Mouse (Mus musculus) midbrain, embryonic 12.5 days (tissue): ENCODE measurements around the gene Supt3. TPM values are rescaled to one million over a fixed set of nuclear protein-coding genes. Genes with fewer than 3 reads are reported as not detected.

Experiments used
- ATAC-seq: fragments of 200-750 bp; cut with Nextera tagmentation; 2 replicates; pipeline ENCODE4 v1.8.0; 2017; ENCODE audit warnings: low read depth, moderate TSS enrichment, moderate library complexity; ENCODE audit not compliant: low FRiP score
- H3K27ac ChIP-seq: fragments of 300-500 bp; sonication (generic); replicated peaks from 2 replicates; pipeline ENCODE4 v1.5.1; 2016; ENCODE audit warnings: mild to moderate bottlenecking
- H3K27me3 ChIP-seq: fragments of 300-500 bp; sonication (generic); 2 replicates; pipeline ENCODE4 v1.6.1; 2016; ENCODE audit warnings: mild to moderate bottlenecking
- H3K36me3 ChIP-seq: fragments of 300-500 bp; sonication (generic); 2 replicates; pipeline ENCODE4 v1.6.1; 2016
- H3K4me1 ChIP-seq: fragments of 300-500 bp; sonication (generic); 2 replicates; pipeline ENCODE4 v1.6.1; 2016
- H3K4me2 ChIP-seq: fragments of 300-500 bp; sonication (generic); replicated peaks from 2 replicates; pipeline ENCODE4 v1.6.1; 2016; ENCODE audit warnings: mild to moderate bottlenecking, moderate library complexity
- H3K4me3 ChIP-seq: fragments of 300-500 bp; sonication (generic); 2 replicates; pipeline ENCODE4 v1.5.1; 2016; ENCODE audit warnings: mild to moderate bottlenecking
- H3K9ac ChIP-seq: fragments of 300-500 bp; sonication (generic); replicated peaks from 2 replicates; pipeline ENCODE4 v1.6.1; 2016; ENCODE audit warnings: mild to moderate bottlenecking, moderate library complexity
- H3K9me3 ChIP-seq: fragments of 300-500 bp; sonication (generic); 2 replicates; pipeline ENCODE4 v1.6.1; 2016; ENCODE audit warnings: mild to moderate bottlenecking
- WGBS: fragments of 180-500 bp; shearing (Covaris S2); methylation state at CpG from one replicate; pipeline ENCODE4 v1.1.7; 2016; 5-methylcytosine and 5-hydroxymethylcytosine counted together
- polyA plus RNA-seq: library from polyadenylated mRNA; unstranded; fragments of >200 nt; fragmentation: Nextera tagmentation; extraction: Ambion mirVana; gene quantifications from 2 replicates; pipeline ENCODE4 v1.2.1, GENCODE M21; 2016

Gene Supt3
- 24.7 and 25.0 TPM in 2 replicates for polyA plus RNA-seq

GRCm38 (mm10) chr17:44776738-44777270, at the start of gene Supt3:
Gene Supt3, plus strand, starts transcription at chr17:44777152.
- Histone ChIP-seq H3K9me3 (0 out of 2 replicates have a peak, but pooled peaks cover 3% of the 10 kb centered on the region), H3K36me3 (no peaks in the 10 kb centered on the region), H3K9ac (peak within 1 kb of the TSS; percentile 92), H3K4me3 (peak within 1 kb of the TSS; percentile 88), H3K27me3 (no peaks in the 10 kb centered on the region), H3K27ac (peak within 1 kb of the TSS; percentile 85), H3K4me1 (peaks cover 8% of the 10 kb centered on the region; the same call in 1 of the 2 replicates), H3K4me2 (peak within 1 kb of the TSS; percentile 73)
- WGBS: under 1% methylated on average over 39 of the region's 40 CpGs
- ATAC-seq: peak; percentile 97

- H3K27ac ChIP-seq: no peak overlapping the region
- ATAC-seq: no peak
- peaks cover 21% of the 10 kb centered on the region for H3K27me3 ChIP-seq
- H3K9ac ChIP-seq: no peak overlapping the region
- no peaks in the 10 kb centered on the region for H3K9me3 ChIP-seq
- H3K4me2 ChIP-seq: no peak overlapping the region
- H3K36me3 ChIP-seq: no peaks in the 10 kb centered on the region
- H3K4me3 ChIP-seq: no peak overlapping the region
- H3K4me1 ChIP-seq: no peaks in the 10 kb centered on the region
Observed at GRCm38 (mm10) chr17:44727675-44728074, 49.3 kb upstream of the Supt3 start.

GRCm38 (mm10) chr17:44728464-44728863, 48.5 kb upstream of the Supt3 start:
- H3K27me3 ChIP-seq: peaks cover 23% of the 10 kb centered on the region
- ATAC-seq: no peak
- H3K27ac ChIP-seq: no peak overlapping the region
- no peak overlapping the region for H3K4me3 ChIP-seq
- H3K4me2 ChIP-seq: no peak overlapping the region
- WGBS: 51% methylated on average over 2 of the region's 2 CpGs
- H3K9ac ChIP-seq: no peak overlapping the region
- no peaks in the 10 kb centered on the region for H3K9me3 ChIP-seq
- no peaks in the 10 kb centered on the region for H3K36me3 ChIP-seq
- H3K4me1 ChIP-seq: no peaks in the 10 kb centered on the region

GRCm38 (mm10) chr17:44733544-44734310, 43.2 kb upstream of the Supt3 start:
- Histone ChIP-seq H3K9me3 (no peaks in the 10 kb centered on the region), H3K9ac (no peak overlapping the region; the same call in 1 of the 2 replicates), H3K36me3 (no peaks in the 10 kb centered on the region), H3K4me2 (peak overlapping the region; percentile 91), H3K4me3 (peak overlapping the region; percentile 67), H3K4me1 (peaks cover 36% of the 10 kb centered on the region), H3K27ac (no peak overlapping the region), H3K27me3 (peaks cover 60% of the 10 kb centered on the region)
- 2% methylated on average over 23 of the region's 23 CpGs for WGBS
- ATAC-seq: no peak

- no peaks in the 10 kb centered on the region for H3K9me3 ChIP-seq
- H3K4me1 ChIP-seq: peaks cover 36% of the 10 kb centered on the region
- H3K4me2 ChIP-seq: peak overlapping the region; percentile 91
- peak overlapping the region; percentile 67 for H3K4me3 ChIP-seq
- peaks cover 69% of the 10 kb centered on the region for H3K27me3 ChIP-seq
- peak overlapping the region; percentile 66 for H3K9ac ChIP-seq
- peak; percentile 51 for ATAC-seq
- no peaks in the 10 kb centered on the region for H3K36me3 ChIP-seq
- WGBS: under 1% methylated on average over 48 of the region's 48 CpGs
- no peak overlapping the region for H3K27ac ChIP-seq
Observed at GRCm38 (mm10) chr17:44734501-44735222, 42.3 kb upstream of the Supt3 start.

GRCm38 (mm10) chr17:44735223-44735990, 41.5 kb upstream of the Supt3 start:
- Histone ChIP-seq H3K9ac (peak overlapping the region; percentile 66), H3K9me3 (no peaks in the 10 kb centered on the region), H3K4me1 (peaks cover 36% of the 10 kb centered on the region), H3K4me2 (peak overlapping the region; percentile 91), H3K27ac (0 out of 2 replicates have a peak overlapping the region, but pooled peaks have one; percentile 35), H3K27me3 (peaks cover 73% of the 10 kb centered on the region), H3K4me3 (peak overlapping the region; percentile 67), H3K36me3 (no peaks in the 10 kb centered on the region)
- ATAC-seq: peak; percentile 50
- under 1% methylated on average over 59 of the region's 64 CpGs for WGBS

- H3K27ac ChIP-seq: 0 out of 2 replicates have a peak overlapping the region, but pooled peaks have one; percentile 35
- peak overlapping the region; percentile 91 for H3K4me2 ChIP-seq
- WGBS: under 1% methylated on average over 58 of the region's 73 CpGs
- peak overlapping the region; percentile 67 for H3K4me3 ChIP-seq
- H3K9me3 ChIP-seq: no peaks in the 10 kb centered on the region
- H3K36me3 ChIP-seq: no peaks in the 10 kb centered on the region
- ATAC-seq: peak; percentile 74
- H3K9ac ChIP-seq: peak overlapping the region; percentile 66
- H3K4me1 ChIP-seq: peaks cover 36% of the 10 kb centered on the region
- H3K27me3 ChIP-seq: peaks cover 78% of the 10 kb centered on the region
Observed at GRCm38 (mm10) chr17:44735991-44736561, 40.9 kb upstream of the Supt3 start.

GRCm38 (mm10) chr17:44737275-44738120, 39.5 kb upstream of the Supt3 start:
- peaks cover 36% of the 10 kb centered on the region for H3K4me1 ChIP-seq
- no peak for ATAC-seq
- under 1% methylated on average over 33 of the region's 33 CpGs for WGBS
- H3K4me3 ChIP-seq: peak overlapping the region; percentile 19
- no peak overlapping the region for H3K27ac ChIP-seq
- peaks cover 74% of the 10 kb centered on the region for H3K27me3 ChIP-seq
- H3K4me2 ChIP-seq: peak overlapping the region; percentile 26
- no peaks in the 10 kb centered on the region for H3K36me3 ChIP-seq
- no peaks in the 10 kb centered on the region for H3K9me3 ChIP-seq
- no peak overlapping the region for H3K9ac ChIP-seq

- H3K4me2 ChIP-seq: peak overlapping the region; percentile 26
- under 1% methylated on average over 20 of the region's 22 CpGs for WGBS
- peaks cover 36% of the 10 kb centered on the region for H3K4me1 ChIP-seq
- no peak for ATAC-seq
- no peaks in the 10 kb centered on the region for H3K36me3 ChIP-seq
- H3K4me3 ChIP-seq: peak overlapping the region; percentile 19
- no peak overlapping the region for H3K27ac ChIP-seq
- no peaks in the 10 kb centered on the region for H3K9me3 ChIP-seq
- H3K27me3 ChIP-seq: peaks cover 75% of the 10 kb centered on the region
- no peak overlapping the region for H3K9ac ChIP-seq
Observed at GRCm38 (mm10) chr17:44738121-44738637, 38.8 kb upstream of the Supt3 start.

- Histone ChIP-seq H3K4me1 (peaks cover 11% of the 10 kb centered on the region; the same call in 1 of the 2 replicates), H3K9me3 (no peaks in the 10 kb centered on the region), H3K4me3 (no peak overlapping the region), H3K36me3 (no peaks in the 10 kb centered on the region), H3K9ac (no peak overlapping the region), H3K4me2 (no peak overlapping the region), H3K27ac (no peak overlapping the region), H3K27me3 (peaks cover 40% of the 10 kb centered on the region)
- ATAC-seq: no peak
- 85% methylated on average over 9 of the region's 9 CpGs for WGBS
Observed at GRCm38 (mm10) chr17:44742246-44742645, 34.7 kb upstream of the Supt3 start.
